Mouse (Mus musculus) midbrain, postnatal 0 days (tissue): Measurements from ENCODE around the gene Eed. TPM values are rescaled to one million over a fixed set of nuclear protein-coding genes. Genes with fewer than 3 reads are reported as not detected.
A peak's percentile ranks its signal among the peaks of the same experiment; 100 is the strongest.
"Not testable (repeated sequence)": the region's sequence is repeated elsewhere in the genome, so short reads cannot be mapped to it uniquely, and the experiment has no call there.

Experiments
- ATAC-seq: fragments of 200-750 bp; cut with Nextera tagmentation; 2 replicates; pipeline ENCODE4 v1.8.0; 2017; ENCODE audit warnings: moderate number of reproducible peaks, mild to moderate bottlenecking, moderate TSS enrichment, moderate library complexity; ENCODE audit not compliant: low FRiP score
- DNase-seq: peaks from one replicate; pipeline ENCODE4 v3.0.0-alpha.2; 2015; ENCODE audit warnings: low spot score
- H3K27ac ChIP-seq: fragments of 300-500 bp; sonication (generic); 2 replicates; pipeline ENCODE4 v1.5.1; 2014; ENCODE audit warnings: low read depth, mild to moderate bottlenecking, low read length, mixed read lengths
- H3K27me3 ChIP-seq: fragments of 300-500 bp; sonication (generic); 2 replicates; pipeline ENCODE4 v1.6.1; 2014; ENCODE audit warnings: low read length, control low read depth, mixed read lengths; ENCODE audit not compliant: insufficient read depth
- H3K36me3 ChIP-seq: fragments of 300-500 bp; sonication (generic); 2 replicates; pipeline ENCODE4 v1.6.1; 2014; ENCODE audit warnings: low read length, control low read depth, mixed read lengths; ENCODE audit not compliant: insufficient read depth
- H3K4me1 ChIP-seq: fragments of 300-500 bp; sonication (generic); 2 replicates; pipeline ENCODE4 v1.6.1; 2014; ENCODE audit warnings: mild to moderate bottlenecking, control low read depth, antibody characterized with exemption, low read length, mixed read lengths; ENCODE audit not compliant: insufficient read depth
- H3K4me2 ChIP-seq: fragments of 300-500 bp; sonication (generic); 2 replicates; pipeline ENCODE4 v1.6.1; 2014; ENCODE audit warnings: low read depth, mild to moderate bottlenecking, low read length, mixed read lengths; ENCODE audit not compliant: poor library complexity, severe bottlenecking
- H3K4me3 ChIP-seq: fragments of 300-500 bp; sonication (generic); 2 replicates; pipeline ENCODE4 v1.5.1; 2014; ENCODE audit warnings: low read depth, mild to moderate bottlenecking, low read length, moderate library complexity
- H3K9ac ChIP-seq: fragments of 300-500 bp; sonication (generic); replicated peaks from 2 replicates; pipeline ENCODE4 v1.6.1; 2014; ENCODE audit warnings: mild to moderate bottlenecking, low read length, moderate library complexity, mixed read lengths; ENCODE audit not compliant: poor library complexity, severe bottlenecking
- H3K9me3 ChIP-seq: fragments of 300-500 bp; sonication (generic); 2 replicates; pipeline ENCODE4 v1.6.1; 2016; ENCODE audit warnings: low read length, control low read depth
- CTCF ChIP-seq: IDR thresholded peaks from 2 replicates; pipeline ENCODE4 v1.5.1; 2016; ENCODE audit warnings: antibody characterized with exemption, mild to moderate bottlenecking
- WGBS: fragments of 180-500 bp; shearing (Covaris S2); extraction: QIAGEN DNeasy Blood & Tissue Kit; methylation state at CpG from one replicate; pipeline ENCODE4 v1.1.7; 2014; 5-methylcytosine and 5-hydroxymethylcytosine counted together
- polyA plus RNA-seq: library from polyadenylated mRNA; unstranded; fragments of >200 nt; fragmentation: Nextera tagmentation; extraction: Ambion mirVana; gene quantifications from 2 replicates; pipeline ENCODE4 v1.2.1, GENCODE M21; 2015
- total RNA-seq: library from RNA; depleted of rRNA; stranded (reverse); fragments of >200 nt; gene quantifications from 2 replicates; pipeline ENCODE4 v1.2.3, GENCODE M21; 2014

Eed gene
- total and polyA plus RNA-seq, 2 experiments from 2014 or later: 18.0 to 29.5 TPM

DNA sequence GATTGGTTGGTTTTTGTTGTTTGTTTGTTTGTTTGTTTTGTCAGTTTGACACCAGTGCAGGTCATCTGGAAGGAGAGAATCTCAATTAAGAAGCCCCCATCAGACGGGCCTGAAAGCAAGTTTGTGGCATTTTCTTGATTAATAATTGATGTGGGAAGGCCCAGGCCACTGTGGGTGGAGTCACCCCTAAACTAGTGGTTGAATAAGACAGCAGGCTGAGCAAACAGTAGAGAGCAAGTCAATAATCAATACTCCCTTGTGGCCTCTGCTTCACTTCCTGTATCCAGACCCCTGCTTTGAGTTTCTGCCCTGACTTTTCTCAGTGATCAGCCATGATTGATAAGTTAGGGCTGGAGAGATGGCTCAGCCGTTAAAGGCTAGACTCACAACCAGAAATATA, 21.6 kb upstream of the Eed start:
- Histone ChIP-seq H3K36me3 (no peaks in the 10 kb centered on the region), H3K27me3 (no peaks in the 10 kb centered on the region), H3K4me2 (no peak overlapping the region), H3K9me3 (no peaks in the 10 kb centered on the region), H3K27ac (no peak overlapping the region), H3K4me1 (no peaks in the 10 kb centered on the region), H3K4me3 (no peak overlapping the region), H3K9ac (no peak overlapping the region)
- DNase-seq (no peak), ATAC-seq (no peak)
- TF ChIP-seq CTCF: no peak
- 79% methylated on average over 2 of the region's 2 CpGs for WGBS

- no peak overlapping the region for H3K4me2 ChIP-seq
- no peak for TF ChIP-seq CTCF
- ATAC-seq: no peak
- 97% methylated on average over 5 of the region's 5 CpGs for WGBS
- H3K4me1 ChIP-seq: no peaks in the 10 kb centered on the region
- no peaks in the 10 kb centered on the region for H3K36me3 ChIP-seq
- no peak overlapping the region for H3K9ac ChIP-seq
- no peaks in the 10 kb centered on the region for H3K27me3 ChIP-seq
- H3K9me3 ChIP-seq: no peaks in the 10 kb centered on the region
- no peak for DNase-seq
- H3K4me3 ChIP-seq: no peak overlapping the region
- no peak overlapping the region for H3K27ac ChIP-seq
Measured at GRCm38 (mm10) chr7:89999491-89999890, 18.7 kb upstream of the Eed start.

DNA sequence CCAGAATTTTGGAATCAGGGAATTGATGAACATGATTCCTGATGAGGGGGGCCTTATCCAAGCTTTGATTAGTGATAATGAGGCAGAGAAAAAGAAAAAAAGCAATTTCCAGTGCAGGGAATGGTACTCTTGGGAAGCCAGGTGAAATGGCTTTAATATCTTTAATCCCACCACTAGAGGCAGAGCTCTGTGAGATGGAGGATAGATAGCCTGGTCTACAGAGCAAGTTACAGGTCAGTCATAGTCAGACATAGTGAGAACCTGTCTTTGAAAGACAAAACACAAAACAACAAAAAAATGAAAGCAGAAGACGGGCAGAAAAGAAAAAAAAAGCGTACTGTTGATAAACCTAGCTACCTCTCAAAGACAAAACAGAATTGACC, 17.8 kb upstream of the Eed start:
- TF ChIP-seq CTCF: peak; percentile 68
- Histone ChIP-seq H3K4me3 (peak overlapping the region; percentile 19; the same call in 1 of the 2 replicates), H3K9me3 (no peaks in the 10 kb centered on the region), H3K9ac (no peak overlapping the region), H3K36me3 (no peaks in the 10 kb centered on the region), H3K27ac (no peak overlapping the region), H3K4me1 (no peaks in the 10 kb centered on the region), H3K4me2 (peak overlapping the region; percentile 40), H3K27me3 (no peaks in the 10 kb centered on the region)
- WGBS: 81% methylated on average over 2 of the region's 2 CpGs
- DNase-seq (peak; percentile 24), ATAC-seq (peak; percentile 70)

- 2% methylated on average over 10 of the region's 10 CpGs for WGBS
- Histone ChIP-seq H3K4me3 (peak overlapping the region; percentile 19; the same call in 1 of the 2 replicates), H3K36me3 (no peaks in the 10 kb centered on the region), H3K4me1 (no peaks in the 10 kb centered on the region), H3K9me3 (no peaks in the 10 kb centered on the region), H3K27me3 (no peaks in the 10 kb centered on the region), H3K9ac (no peak overlapping the region), H3K27ac (no peak overlapping the region), H3K4me2 (peak overlapping the region; percentile 40)
- ATAC-seq (peak; percentile 85), DNase-seq (peak; percentile 76)
- peak; percentile 94 for TF ChIP-seq CTCF
Measured at GRCm38 (mm10) chr7:89998006-89998623, 17.3 kb upstream of the Eed start.

GRCm38 (mm10) chr7:89997526-89997925, 16.7 kb upstream of the Eed start:
- DNase-seq, H3K4me1 ChIP-seq, H3K9ac ChIP-seq, ATAC-seq, H3K4me3 ChIP-seq, H3K9me3 ChIP-seq, H3K27me3 ChIP-seq, H3K4me2 ChIP-seq, H3K36me3 ChIP-seq, H3K27ac ChIP-seq: not testable (repeated sequence)
- 29% methylated on average over 5 of the region's 5 CpGs for WGBS

DNA sequence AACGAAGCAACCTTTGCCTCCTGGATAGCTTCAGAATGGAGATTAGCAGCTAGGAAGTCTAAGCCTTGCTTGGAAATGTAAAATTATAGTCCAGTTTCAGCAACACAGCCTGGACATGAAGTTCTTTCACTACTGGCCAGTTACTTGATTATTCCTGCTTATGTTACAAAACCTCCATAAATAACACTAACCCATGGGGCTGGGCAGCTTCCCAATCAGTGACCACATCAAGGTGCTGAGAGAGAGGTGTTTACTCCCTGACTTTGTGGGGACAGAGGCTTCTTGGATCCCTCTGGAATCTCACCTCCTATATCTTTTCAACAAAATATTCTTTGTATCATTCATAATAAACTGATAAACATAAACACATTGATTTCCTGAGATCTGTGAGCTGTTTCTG, 12.3 kb upstream of the Eed start:
- no peaks in the 10 kb centered on the region for H3K4me1 ChIP-seq
- no peak overlapping the region for H3K4me2 ChIP-seq
- no peaks in the 10 kb centered on the region for H3K27me3 ChIP-seq
- WGBS: 97% methylated on average over 1 of the region's 1 CpGs
- H3K9me3 ChIP-seq: no peaks in the 10 kb centered on the region
- H3K27ac ChIP-seq: no peak overlapping the region
- no peaks in the 10 kb centered on the region for H3K36me3 ChIP-seq
- H3K4me3 ChIP-seq: no peak overlapping the region
- no peak for ATAC-seq
- no peak for DNase-seq
- TF ChIP-seq CTCF: no peak
- no peak overlapping the region for H3K9ac ChIP-seq
